Mouse (Mus musculus): Measurements from ENCODE around the gene Slc38a2. TPM values are rescaled to one million over a fixed set of nuclear protein-coding genes. Genes with fewer than 3 reads are reported as not detected.

Slc38a2 gene
- polyA plus RNA-seq, 1 experiment from 2014 or later, result 179 TPM

GRCm38 (mm10) chr15:96691381-96691780 is 8.1 kb downstream of the Slc38a2 start:
- H3K9me3 ChIP-seq, result no peaks in the 10 kb centered on the region
- peaks cover 11% of the 10 kb centered on the region for H3K4me1 ChIP-seq
- no peak overlapping the region for H3K4me2 ChIP-seq (replicated peaks)
- WGBS, result 90% methylated on average over 15 of the region's 15 CpGs
- ATAC-seq (ENCODE audit: insufficient number of reproducible peaks, insufficient read depth, low FRiP score, low TSS enrichment), result no peak
- no peak overlapping the region for H3K9ac ChIP-seq
- H3K27ac ChIP-seq, result no peak overlapping the region
- peaks cover 79% of the 10 kb centered on the region for H3K36me3 ChIP-seq
- no peaks in the 10 kb centered on the region for H3K27me3 ChIP-seq
- no peak overlapping the region for H3K4me3 ChIP-seq

DNA sequence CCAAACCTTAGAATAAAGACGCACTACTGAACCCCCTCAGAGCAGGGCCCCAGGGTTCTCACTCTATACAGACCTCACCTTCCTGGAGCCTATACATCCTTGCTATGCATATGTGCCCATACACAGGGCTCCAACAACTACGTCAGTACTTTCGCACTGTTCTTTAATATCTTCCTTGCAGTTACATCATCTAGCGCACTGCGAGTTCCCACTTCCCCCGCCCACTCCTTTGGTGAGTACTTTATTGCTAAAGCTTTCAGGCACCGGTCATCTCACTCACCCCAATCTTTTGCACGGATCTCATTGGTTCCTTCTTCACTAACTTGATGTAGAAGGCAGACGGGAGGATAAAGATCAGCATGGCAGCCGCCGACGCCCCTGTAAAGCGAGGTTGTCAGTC is 8.7 kb downstream of the Slc38a2 start:
- no peak overlapping the region for H3K4me3 ChIP-seq
- H3K4me2 ChIP-seq (replicated peaks), result no peak overlapping the region
- no peak for ATAC-seq (ENCODE audit: insufficient number of reproducible peaks, insufficient read depth, low FRiP score, low TSS enrichment)
- peaks cover 76% of the 10 kb centered on the region for H3K36me3 ChIP-seq
- no peak overlapping the region for H3K27ac ChIP-seq
- peaks cover 6% of the 10 kb centered on the region; the same call in 1 of the 2 replicates for H3K4me1 ChIP-seq
- WGBS, result 92% methylated on average over 13 of the region's 13 CpGs
- H3K9me3 ChIP-seq, result no peaks in the 10 kb centered on the region
- no peaks in the 10 kb centered on the region for H3K27me3 ChIP-seq
- no peak overlapping the region for H3K9ac ChIP-seq

GRCm38 (mm10) chr15:96689919-96690318 is 9.6 kb downstream of the Slc38a2 start:
- H3K27me3 ChIP-seq, result no peaks in the 10 kb centered on the region
- no peak for ATAC-seq (ENCODE audit: insufficient number of reproducible peaks, insufficient read depth, low FRiP score, low TSS enrichment)
- H3K9me3 ChIP-seq, result no peaks in the 10 kb centered on the region
- no peak overlapping the region for H3K4me3 ChIP-seq
- peaks cover 67% of the 10 kb centered on the region for H3K36me3 ChIP-seq
- 88% methylated on average over 9 of the region's 9 CpGs for WGBS
- no peak overlapping the region for H3K4me2 ChIP-seq (replicated peaks)
- no peak overlapping the region for H3K27ac ChIP-seq
- H3K4me1 ChIP-seq, result no peaks in the 10 kb centered on the region
- no peak overlapping the region for H3K9ac ChIP-seq

DNA sequence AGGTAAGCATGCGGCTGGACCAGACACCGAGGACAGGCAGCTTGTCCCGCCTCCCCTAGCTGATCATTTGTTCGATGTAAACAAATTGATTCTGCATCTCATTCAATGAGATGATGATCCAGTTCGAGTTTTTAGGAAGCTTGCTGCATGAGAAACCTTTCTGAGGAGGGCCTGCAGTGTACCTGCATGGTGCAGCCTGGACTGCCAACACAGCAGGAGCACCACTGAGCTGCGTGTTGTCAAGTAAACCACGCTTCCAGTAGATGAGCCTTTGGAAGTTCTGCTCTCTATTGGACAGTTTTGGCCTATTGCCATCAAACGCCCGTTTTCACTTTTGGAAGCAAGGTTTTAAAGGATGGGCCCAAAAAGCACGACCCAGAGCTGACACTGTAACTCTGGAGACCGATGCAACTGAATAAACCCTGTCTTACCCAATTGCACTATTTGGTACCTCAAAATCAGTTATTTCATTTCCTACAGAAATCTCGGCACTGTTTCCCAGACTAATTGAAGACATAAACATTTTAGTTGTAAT is 10.7 kb downstream of the Slc38a2 start:
- Histone ChIP-seq H3K4me1 (0 out of 2 replicates have a peak, but pooled peaks cover 4% of the 10 kb centered on the region), H3K9ac (no peak overlapping the region), H3K36me3 (peaks cover 56% of the 10 kb centered on the region), H3K4me2 (replicated peaks) (no peak overlapping the region), H3K27me3 (no peaks in the 10 kb centered on the region), H3K27ac (no peak overlapping the region), H3K9me3 (no peaks in the 10 kb centered on the region), H3K4me3 (no peak overlapping the region)
- WGBS, result 93% methylated on average over 12 of the region's 12 CpGs
- ATAC-seq (ENCODE audit: insufficient number of reproducible peaks, insufficient read depth, low FRiP score, low TSS enrichment), result no peak

- H3K36me3 ChIP-seq, result peaks cover 48% of the 10 kb centered on the region
- no peaks in the 10 kb centered on the region for H3K9me3 ChIP-seq
- H3K27ac ChIP-seq, result no peak overlapping the region
- WGBS, result 80% methylated on average over 6 of the region's 6 CpGs
- H3K9ac ChIP-seq, result no peak overlapping the region
- ATAC-seq (ENCODE audit: insufficient number of reproducible peaks, insufficient read depth, low FRiP score, low TSS enrichment), result no peak; the same call in 1 of the 2 replicates
- no peak overlapping the region for H3K4me2 ChIP-seq (replicated peaks)
- H3K4me1 ChIP-seq, result 0 out of 2 replicates have a peak, but pooled peaks cover 4% of the 10 kb centered on the region
- no peaks in the 10 kb centered on the region for H3K27me3 ChIP-seq
- no peak overlapping the region for H3K4me3 ChIP-seq
Measured at GRCm38 (mm10) chr15:96688036-96688435, 11.5 kb downstream of the Slc38a2 start.

GRCm38 (mm10) chr15:96687366-96687765 is 12.2 kb downstream of the Slc38a2 start:
- WGBS, result 61% methylated on average over 1 of the region's 1 CpGs
- H3K9ac ChIP-seq, result no peak overlapping the region
- no peak for ATAC-seq (ENCODE audit: insufficient number of reproducible peaks, insufficient read depth, low FRiP score, low TSS enrichment)
- H3K36me3 ChIP-seq, result peaks cover 41% of the 10 kb centered on the region
- no peak overlapping the region for H3K4me3 ChIP-seq
- H3K27me3 ChIP-seq, result no peaks in the 10 kb centered on the region
- H3K27ac ChIP-seq, result no peak overlapping the region
- 0 out of 2 replicates have a peak, but pooled peaks cover 4% of the 10 kb centered on the region for H3K4me1 ChIP-seq
- no peak overlapping the region for H3K4me2 ChIP-seq (replicated peaks)
- no peaks in the 10 kb centered on the region for H3K9me3 ChIP-seq

- ATAC-seq (ENCODE audit: insufficient number of reproducible peaks, insufficient read depth, low FRiP score, low TSS enrichment), result no peak
- Histone ChIP-seq H3K9ac (no peak overlapping the region), H3K4me3 (no peak overlapping the region), H3K27ac (no peak overlapping the region), H3K9me3 (no peaks in the 10 kb centered on the region), H3K4me1 (0 out of 2 replicates have a peak, but pooled peaks cover 4% of the 10 kb centered on the region), H3K27me3 (no peaks in the 10 kb centered on the region), H3K36me3 (peaks cover 33% of the 10 kb centered on the region), H3K4me2 (replicated peaks) (no peak overlapping the region)
- 81% methylated on average over 9 of the region's 9 CpGs for WGBS
Measured at GRCm38 (mm10) chr15:96686201-96687159, 13.1 kb downstream of the Slc38a2 start.

DNA sequence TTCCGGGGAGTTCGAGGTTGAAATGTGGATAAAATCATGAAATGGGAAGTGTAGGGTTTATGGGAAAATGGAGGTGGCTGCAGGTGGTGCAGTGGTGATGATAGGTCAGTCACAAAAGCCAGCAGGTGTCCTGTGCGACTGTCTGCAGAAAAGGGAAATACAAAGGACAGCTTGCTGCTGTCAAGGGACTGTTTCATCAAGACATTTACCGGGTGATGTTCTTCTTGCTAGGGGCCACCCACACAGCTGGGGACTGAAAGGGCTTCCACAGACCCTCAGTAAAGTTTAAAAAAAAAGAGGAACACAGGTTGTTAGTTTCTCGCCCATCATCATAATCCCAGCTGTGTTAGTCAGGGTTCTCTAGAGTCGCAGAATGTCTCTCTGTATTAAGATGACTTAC is 14.3 kb downstream of the Slc38a2 start:
- H3K27ac ChIP-seq, result no peak overlapping the region
- no peak for ATAC-seq (ENCODE audit: insufficient number of reproducible peaks, insufficient read depth, low FRiP score, low TSS enrichment)
- H3K36me3 ChIP-seq, result peaks cover 20% of the 10 kb centered on the region
- H3K4me1 ChIP-seq, result 0 out of 2 replicates have a peak, but pooled peaks cover 4% of the 10 kb centered on the region
- no peak overlapping the region for H3K4me3 ChIP-seq
- H3K27me3 ChIP-seq, result no peaks in the 10 kb centered on the region
- no peak overlapping the region for H3K4me2 ChIP-seq (replicated peaks)
- no peaks in the 10 kb centered on the region for H3K9me3 ChIP-seq
- WGBS, result 74% methylated on average over 6 of the region's 6 CpGs
- no peak overlapping the region for H3K9ac ChIP-seq

- H3K4me1 ChIP-seq, result 0 out of 2 replicates have a peak, but pooled peaks cover 4% of the 10 kb centered on the region
- H3K4me2 ChIP-seq (replicated peaks), result 0 out of 2 replicates have a peak overlapping the region, but pooled peaks have one; percentile 9
- no peak for ATAC-seq (ENCODE audit: insufficient number of reproducible peaks, insufficient read depth, low FRiP score, low TSS enrichment)
- H3K36me3 ChIP-seq, result peaks cover 15% of the 10 kb centered on the region
- no peak overlapping the region for H3K27ac ChIP-seq
- no peak overlapping the region for H3K9ac ChIP-seq
- H3K9me3 ChIP-seq, result no peaks in the 10 kb centered on the region
- H3K27me3 ChIP-seq, result no peaks in the 10 kb centered on the region
- WGBS, result 43% methylated on average over 11 of the region's 11 CpGs
- no peak overlapping the region for H3K4me3 ChIP-seq
Measured at GRCm38 (mm10) chr15:96684132-96684830, 15.2 kb downstream of the Slc38a2 start.

- Histone ChIP-seq H3K9me3 (no peaks in the 10 kb centered on the region), H3K36me3 (no peaks in the 10 kb centered on the region), H3K4me1 (peaks cover 12% of the 10 kb centered on the region), H3K27me3 (no peaks in the 10 kb centered on the region), H3K4me3 (no peak overlapping the region), H3K27ac (no peak overlapping the region), H3K9ac (no peak overlapping the region), H3K4me2 (replicated peaks) (no peak overlapping the region)
- no peak for ATAC-seq (ENCODE audit: insufficient number of reproducible peaks, insufficient read depth, low FRiP score, low TSS enrichment)
- WGBS, result 61% methylated on average over 19 of the region's 19 CpGs
Measured at GRCm38 (mm10) chr15:96678871-96679773, 20.4 kb downstream of the Slc38a2 start.

- Histone ChIP-seq H3K36me3 (no peaks in the 10 kb centered on the region), H3K9ac (no peak overlapping the region), H3K27me3 (no peaks in the 10 kb centered on the region), H3K27ac (no peak overlapping the region), H3K9me3 (no peaks in the 10 kb centered on the region), H3K4me2 (replicated peaks) (no peak overlapping the region), H3K4me3 (no peak overlapping the region), H3K4me1 (peaks cover 12% of the 10 kb centered on the region)
- ATAC-seq (ENCODE audit: insufficient number of reproducible peaks, insufficient read depth, low FRiP score, low TSS enrichment), result no peak
- WGBS, result 64% methylated on average over 10 of the region's 10 CpGs
Measured at GRCm38 (mm10) chr15:96676518-96676917, 23.0 kb downstream of the Slc38a2 start.
